Mouse (Mus musculus) forelimb bud, embryonic 11.5 days (tissue): ENCODE results near the gene Cdk5rap1.

Source experiments
- DNase-seq: peaks from one replicate; pipeline ENCODE4 v3.0.0-alpha.2; 2012; ENCODE audit warnings: low read depth, low spot score

Cdk5rap1 gene

DNA sequence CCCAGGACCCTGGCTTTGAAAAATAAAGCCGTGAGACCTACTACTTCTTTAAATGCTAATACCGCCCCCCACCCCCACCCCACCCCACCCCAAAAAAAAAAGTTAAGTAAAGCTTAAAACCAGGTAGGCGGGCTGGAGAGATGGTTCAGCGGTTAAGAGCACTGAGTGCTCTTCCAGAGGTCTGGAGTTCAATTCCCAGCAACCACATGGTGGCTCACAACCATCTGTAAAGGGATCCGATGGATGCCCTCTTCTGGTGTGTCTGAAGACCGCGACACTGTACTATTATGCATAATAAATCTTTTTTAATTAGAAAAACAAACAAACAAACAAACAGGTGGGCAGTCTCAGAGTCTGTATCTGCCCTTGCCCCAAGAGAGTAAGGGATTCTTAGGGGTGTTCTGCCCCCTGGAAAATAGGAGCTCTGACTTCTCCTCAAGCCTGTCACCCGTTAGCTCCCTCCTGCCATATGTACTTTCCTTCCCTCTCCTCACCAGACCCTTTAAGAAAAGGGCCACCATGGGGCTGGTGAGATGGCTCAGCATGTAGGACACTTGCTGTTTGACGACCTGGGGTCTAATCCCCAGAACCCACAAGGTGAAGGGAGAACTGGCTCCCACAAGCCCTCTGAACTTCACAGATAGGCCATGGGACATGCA lies at the start of gene Cdk5rap1:
Gene Cdk5rap1, minus strand, starts transcription at position 169 of the 659 bp plus-strand sequence.
- DNase-seq, result no peak

GRCm38 (mm10) chr2:154422181-154422580 lies 49.4 kb upstream of the Cdk5rap1 start:
- DNase-seq, result no peak

DNA sequence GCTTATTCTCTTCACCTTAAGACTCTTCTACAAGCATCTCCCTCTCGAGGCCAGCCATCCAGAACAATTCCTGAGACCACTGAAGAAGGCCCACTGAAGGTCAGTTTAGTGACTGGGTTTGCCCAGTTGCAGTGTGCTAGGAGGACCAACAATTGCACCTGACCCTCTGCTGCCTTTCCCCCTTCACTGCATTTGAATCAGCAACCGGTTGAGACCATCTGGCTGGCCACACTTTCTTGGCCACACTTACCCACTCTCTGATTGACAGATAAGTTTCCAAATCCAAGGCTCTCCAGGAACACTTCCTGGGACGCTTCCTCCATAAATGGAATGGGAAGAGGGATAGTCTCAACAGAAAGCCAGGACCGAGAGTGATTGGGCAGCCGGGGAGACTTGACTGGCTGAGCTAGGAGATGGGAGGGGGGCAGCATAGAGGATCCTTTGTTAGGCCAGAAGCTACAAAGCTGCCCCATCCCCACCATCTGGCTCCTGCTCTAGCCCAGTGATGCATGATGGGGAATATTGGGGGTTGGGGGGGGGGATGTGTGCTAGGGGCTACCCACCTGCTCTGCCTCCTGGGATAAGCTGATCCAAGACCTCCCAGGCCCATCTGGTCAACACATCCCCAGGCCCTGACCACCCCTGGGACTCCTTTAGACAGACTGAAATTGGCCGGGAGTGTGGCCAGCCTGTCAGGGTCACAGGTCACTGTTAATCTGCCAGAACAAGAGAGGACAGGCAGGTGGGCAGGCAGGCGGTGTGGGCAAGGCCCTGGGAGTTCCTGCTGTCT lies 48.3 kb upstream of the Cdk5rap1 start:
- DNase-seq, result no peak

DNA sequence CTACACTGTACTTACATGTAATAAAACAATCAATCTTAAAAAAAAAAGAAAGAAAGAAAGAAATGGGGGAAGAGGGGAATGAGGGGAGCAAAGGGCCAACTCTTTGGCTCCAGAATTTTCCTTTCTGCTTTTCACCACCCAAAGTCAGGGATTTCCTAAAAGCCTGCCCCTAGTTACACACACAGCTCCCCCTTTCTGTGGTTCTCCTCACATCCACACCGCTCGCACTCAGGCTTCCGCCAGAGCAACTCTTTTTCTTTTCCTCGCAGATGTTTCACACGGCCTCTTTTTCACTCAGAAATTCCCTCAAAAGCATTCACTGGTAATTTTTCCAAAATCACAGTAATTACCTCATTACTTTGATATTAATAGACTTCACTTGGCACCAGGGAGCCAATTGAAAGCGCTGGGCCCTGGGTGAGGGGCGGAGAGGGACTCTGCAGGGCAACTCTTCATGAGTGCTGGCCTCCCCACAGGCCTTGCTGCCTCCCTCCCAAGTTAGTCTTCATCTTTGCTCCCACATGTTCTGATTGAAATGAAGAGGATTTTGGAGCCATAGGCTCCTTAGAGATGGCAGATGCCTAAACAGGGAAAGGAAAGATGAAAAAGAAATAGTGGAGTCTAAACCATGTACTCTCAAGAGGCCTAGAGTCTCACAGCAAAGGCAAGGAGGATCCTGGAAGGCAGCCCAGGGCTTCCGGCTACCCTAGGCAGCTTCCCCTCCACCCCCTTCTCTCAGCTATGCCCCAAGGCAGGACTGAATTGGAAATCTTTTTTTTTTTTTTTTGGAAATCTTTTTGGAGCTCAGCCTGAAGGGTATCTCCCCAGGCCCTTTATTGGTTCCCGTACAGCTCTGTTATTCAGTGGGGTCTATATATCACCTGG lies 47.1 kb upstream of the Cdk5rap1 start:
- no peak for DNase-seq

DNA sequence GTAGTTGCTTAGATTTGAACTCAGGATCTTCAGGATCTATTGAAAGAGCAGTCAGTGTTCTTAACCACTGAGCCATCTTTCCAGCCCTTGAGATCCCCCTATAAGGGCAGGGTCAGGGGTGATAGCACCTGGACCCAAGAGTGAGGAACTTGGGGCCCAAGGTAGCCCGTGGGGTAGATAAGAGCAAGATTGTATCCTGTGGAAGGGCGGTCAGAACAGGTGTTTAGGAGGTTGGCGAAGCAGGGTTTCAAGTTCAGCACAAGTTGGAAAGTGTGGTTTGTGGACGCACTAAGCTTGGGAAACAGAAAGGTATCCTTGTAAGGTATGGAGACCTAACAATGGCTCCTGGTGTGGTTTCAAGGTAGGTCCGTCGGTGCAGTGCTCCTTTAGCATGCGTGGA lies 45.2 kb upstream of the Cdk5rap1 start:
- DNase-seq, result no peak

DNA sequence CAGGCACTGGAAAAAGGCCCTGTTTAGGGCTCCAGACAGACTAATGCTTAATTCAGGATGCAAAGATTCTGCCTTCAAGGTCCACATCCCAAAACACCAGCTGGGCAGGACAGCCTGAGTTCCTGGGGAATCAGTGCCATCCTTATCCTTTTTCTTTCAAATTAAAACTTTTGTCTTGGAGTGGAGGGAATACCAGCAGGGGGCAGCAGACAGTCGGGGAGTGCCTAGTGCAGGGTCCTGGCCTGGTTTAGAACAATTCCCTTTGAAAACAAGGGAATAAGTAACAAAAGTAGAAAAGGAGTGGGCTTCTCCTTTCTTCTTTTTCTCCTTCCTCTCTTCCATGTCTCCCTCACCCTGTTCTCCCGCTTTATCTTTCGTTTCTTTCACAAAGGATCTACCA lies 44.3 kb upstream of the Cdk5rap1 start:
- peak; percentile 68 for DNase-seq

DNA sequence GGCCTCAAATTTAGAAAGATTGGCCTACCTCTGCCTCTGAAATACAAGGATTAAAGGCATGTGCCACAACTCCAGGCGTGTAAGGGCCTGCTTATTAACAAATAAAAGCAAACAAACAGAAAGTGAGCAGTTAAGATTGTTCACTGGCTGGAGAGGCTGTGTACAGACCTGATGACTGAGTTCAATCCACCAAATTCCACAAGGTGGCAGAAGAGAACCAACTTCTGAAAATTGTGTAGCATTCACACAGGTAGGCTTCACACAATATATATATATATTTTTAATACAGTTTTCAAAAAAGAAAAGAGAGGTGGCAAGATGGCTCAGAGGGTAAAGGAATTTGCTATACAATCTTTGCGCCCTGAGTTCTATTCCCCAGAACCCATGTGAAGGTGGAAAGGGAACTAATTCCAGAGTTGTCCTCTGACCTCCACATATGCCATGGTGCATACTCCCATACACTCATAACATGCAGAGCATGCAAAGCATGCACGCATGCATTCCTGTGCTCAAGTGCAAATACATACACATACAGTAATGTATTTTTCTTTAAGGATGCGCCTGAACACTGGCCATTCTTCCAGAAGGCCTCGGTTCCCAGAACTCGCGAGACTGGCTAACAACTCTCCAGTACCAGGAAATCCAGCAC lies 39.3 kb upstream of the Cdk5rap1 start:
- DNase-seq, result peak; percentile 54

DNA sequence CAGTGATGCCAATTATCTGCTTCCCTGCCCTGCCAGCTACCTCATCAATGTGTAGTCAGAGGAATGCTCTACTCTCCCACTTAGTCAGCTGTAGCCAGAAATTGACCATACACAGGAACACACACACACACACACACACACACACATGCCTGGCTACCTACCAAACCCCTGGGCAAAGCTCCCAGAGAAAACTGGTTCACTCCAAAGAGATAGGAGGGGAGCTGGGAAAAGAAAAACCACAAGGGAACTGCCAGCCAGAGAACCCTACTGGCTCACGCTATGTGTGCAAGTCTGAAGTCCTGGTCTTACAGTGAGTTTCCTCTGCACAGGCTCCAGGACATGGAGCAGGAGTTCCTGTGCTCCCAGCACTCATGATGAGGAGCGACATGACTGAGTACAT lies 37.5 kb upstream of the Cdk5rap1 start:
- no peak for DNase-seq

DNA sequence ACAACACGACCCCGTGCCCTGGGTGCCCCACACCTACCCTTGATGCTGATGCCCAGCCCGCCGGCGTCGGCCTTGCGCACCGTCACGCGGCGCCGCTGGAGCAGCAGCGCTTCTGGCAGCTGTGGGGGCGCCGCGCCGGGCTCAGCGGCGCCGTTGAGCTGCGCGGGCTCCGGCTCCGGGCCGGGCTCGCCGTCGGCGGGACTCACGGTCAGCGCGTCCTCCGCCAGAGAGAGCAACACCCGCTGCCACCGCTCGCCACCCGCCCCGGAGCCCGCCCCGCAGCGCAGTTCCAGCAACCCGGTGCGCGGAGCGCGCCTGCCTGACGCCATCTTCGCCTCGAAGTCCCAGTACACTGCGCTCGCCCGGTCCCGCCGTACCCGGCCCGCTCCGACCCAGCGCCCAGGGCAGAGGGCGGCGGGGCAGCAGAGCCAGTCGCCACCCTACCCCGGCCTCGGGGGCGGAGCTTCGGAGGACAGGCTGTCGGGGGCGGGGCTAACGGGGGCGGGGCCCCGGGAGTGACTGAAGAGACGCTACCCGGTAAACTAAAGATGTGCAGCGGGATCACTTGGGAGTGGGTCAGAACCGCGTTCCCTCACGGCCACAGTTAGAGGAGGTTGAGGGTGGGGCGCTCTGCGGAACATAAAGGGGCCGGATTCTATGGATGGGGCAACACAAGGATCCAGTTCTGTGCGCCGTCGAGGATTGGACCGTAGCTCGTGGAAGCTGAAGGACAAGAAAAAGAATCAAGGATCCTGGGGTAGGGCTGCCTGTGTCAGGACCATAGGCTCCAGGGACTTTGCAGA lies 35.0 kb upstream of the Cdk5rap1 start, which contains the start of gene Snta1:
Gene Snta1, minus strand, starts transcription at position 457 of the 803 bp plus-strand sequence.
- DNase-seq, result peak; percentile 24

DNA sequence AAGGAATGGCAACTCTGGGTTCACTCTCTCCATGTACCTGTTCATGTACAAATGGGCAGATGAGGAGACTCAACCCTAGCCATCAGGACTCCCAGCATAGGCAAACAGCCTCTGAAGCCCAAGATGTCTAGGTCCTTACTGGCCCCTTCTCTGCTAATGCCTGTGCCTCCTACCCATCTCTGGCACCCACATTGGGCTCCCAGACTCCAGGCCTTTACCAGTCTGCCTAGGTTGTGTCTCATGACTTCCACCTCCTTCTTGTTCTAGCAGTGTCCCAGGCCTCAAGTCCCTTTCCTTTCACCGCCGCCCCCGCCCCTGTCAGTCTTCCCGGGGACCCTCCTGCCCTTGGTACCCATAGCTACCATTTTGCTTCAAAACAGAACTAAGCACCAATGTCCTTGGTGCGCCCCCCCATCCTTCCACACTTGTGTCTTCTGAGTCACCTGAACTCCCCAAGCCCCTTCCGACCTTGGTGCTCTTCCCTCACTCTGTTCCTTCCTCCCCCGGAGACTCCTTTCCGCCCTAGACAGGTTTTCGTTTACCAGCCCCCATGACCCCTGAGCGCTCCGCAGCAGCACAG lies 34.3 kb upstream of the Cdk5rap1 start:
- no peak for DNase-seq

- peak; percentile 41 for DNase-seq
Measured at GRCm38 (mm10) chr2:154405447-154405994, 32.7 kb upstream of the Cdk5rap1 start.

DNA sequence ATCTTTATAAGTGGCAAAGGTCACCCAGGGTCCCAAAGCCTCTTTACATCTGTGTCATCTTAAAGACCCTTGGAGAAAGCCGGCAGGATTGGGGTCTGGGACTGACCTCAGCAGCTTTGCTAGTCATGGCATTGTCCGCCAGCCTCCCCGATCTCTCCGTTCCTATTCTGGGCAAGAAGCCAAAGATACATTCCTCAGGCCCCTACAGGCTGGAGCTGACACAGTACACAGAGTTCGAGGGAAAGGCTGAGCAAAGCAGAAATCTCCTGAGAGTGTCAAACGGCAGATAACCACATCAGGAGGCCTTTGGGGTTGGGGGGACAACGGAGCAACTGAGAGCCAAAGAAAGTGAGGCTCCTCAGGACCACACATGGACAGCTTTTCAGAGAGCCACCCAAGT lies 30.0 kb upstream of the Cdk5rap1 start:
- no peak for DNase-seq

GRCm38 (mm10) chr2:154401976-154402375 lies 29.2 kb upstream of the Cdk5rap1 start:
- no peak for DNase-seq

GRCm38 (mm10) chr2:154399325-154399724 lies 26.5 kb upstream of the Cdk5rap1 start:
- no peak for DNase-seq

GRCm38 (mm10) chr2:154398267-154398666 lies 25.5 kb upstream of the Cdk5rap1 start:
- no peak for DNase-seq

DNA sequence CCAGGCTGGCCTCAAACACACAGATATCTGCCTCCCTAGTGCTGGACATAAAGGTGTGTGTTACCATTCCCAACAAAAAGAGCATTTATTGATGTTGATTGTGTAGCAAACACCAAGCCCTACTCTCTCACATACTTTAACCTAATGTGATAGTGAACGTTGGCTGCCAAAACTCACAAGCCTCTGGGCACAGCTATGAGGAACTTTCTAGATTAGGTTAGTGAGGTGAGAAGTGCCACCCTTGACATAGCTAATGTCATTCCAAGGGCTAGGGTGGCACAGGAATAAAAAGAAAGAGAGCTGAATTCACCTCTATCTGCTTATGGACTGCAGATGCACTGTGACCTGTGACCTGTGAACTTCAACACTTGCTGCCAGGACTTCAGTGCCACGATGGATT lies 23.7 kb upstream of the Cdk5rap1 start:
- no peak for DNase-seq

DNA sequence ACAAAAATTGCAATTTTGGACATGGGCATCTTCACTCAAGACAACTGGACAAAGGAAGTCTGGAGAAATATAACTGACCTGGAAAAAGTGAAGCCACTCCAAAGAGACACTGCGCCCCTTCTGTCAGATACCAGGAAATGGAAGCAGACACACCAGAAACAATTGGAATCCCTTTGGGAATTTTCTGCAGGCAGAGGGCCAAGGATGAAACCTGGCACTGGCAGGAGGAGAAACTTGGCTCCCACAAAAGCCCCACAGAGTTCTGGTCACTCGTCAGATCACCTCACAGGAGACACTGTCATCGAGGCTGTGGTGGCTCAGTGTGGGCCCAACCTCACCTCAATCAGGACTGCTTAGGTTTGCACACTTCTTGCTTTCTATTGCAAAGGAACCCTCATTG lies 21.8 kb upstream of the Cdk5rap1 start:
- DNase-seq, result no peak

DNA sequence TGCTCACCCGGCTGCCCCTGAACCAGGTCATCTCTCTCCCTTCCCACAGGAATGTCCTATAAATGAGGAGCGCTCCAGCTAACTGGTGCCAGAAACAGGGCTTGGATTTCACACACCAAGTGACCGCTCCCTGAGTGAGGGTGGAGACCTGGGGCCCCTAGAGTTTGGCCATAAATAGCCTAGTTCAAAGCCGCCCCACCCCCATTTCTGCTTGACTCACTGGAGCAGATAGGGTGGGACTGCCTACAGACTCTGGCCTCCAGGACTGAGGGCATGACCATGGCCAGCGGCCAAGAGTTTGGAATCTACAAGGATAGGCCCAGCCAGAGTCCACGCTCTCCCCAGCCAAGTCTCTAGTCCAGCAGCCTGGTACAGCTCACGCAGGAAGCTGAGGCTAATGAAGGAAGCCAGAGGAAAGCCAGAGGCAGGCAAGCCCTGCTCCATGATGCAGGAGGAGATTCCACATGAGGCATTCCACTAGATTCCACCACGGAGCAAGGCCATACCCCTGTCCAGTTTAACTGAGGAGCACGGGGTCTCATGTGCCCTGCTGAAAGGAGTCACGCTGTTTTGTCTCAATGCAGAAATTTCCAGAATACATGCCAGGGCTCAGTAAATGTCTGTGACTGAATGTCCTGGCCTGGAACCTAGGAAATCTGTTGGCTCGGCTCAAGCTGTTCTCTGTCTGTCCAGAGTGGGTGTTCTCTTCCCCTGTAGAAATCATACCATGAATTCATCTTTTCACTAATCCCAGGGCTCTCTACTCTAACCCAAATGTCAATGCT lies 17.6 kb upstream of the Cdk5rap1 start:
- no peak for DNase-seq

GRCm38 (mm10) chr2:154379103-154379502 lies 6.3 kb upstream of the Cdk5rap1 start:
- no peak for DNase-seq
